12 mouse cellular contexts compared by ENCODE assay signal in the genomic region with DNA sequence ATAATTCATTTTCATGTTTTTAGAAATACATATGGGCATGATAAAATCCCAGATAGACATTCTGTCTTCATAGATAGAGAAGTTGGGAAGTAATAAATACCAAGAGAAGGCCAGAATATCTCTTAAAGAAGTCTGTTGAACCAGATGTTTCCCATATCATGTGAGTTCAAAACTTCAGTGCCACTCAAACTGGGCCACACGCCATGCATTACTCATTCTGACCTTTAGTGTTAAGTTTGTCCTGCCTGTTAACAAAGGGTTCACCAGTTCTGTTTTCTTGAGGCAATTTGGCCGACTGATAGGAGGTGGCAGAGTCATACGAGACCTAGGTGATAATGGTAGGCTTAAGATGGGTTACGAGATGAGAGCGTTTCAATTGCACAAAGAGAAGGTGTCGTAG.
DNase-seq lines count a peak whose midpoint lies in the region; ATAC-seq and TF ChIP-seq lines count a peak whose summit lies in the region.
"Had no signal": no experiment of that assay in that cellular context is flagged by ENCODE, and none has a peak within 500 bp of the region (broad histone marks: within the 10 kb centered on the region; RNA-seq: fewer than 3 reads in every experiment).

No protein-coding gene starts in this region.

- H3K4me2 ChIP-seq in liver, embryonic 13.5 days: peak overlapping the region; percentile 21; the same call in 1 of the 2 replicates
- H3K4me2 ChIP-seq: heart, embryonic 15.5 days had no signal

- intact Hi-C loops in gastrocnemius, adult 2 months (cut with DNase I): loop anchor here (1.0 to 5.0 kb wide), 3 partner anchors 71 to 598 kb away; a partner anchor contains a TSS

- H3K79me2 ChIP-seq in liver, adult 2 months (ENCODE audit: control insufficient read depth, insufficient read depth, low read length): peaks cover 2% of the 10 kb centered on the region; the same call in 1 of the 2 replicates

- H3K36me3 ChIP-seq in liver, adult 2 months (ENCODE audit: control insufficient read depth, insufficient read depth, low read length): no peaks in the 10 kb centered on the region
- H3K36me3 ChIP-seq in liver, embryonic 13.5 days: no peaks in the 10 kb centered on the region
- H3K36me3 ChIP-seq in hindbrain, embryonic 10.5 days: no peaks in the 10 kb centered on the region
- no peaks in the 10 kb centered on the region for H3K36me3 ChIP-seq in midbrain, embryonic 10.5 days
- H3K36me3 ChIP-seq: heart, embryonic 15.5 days had no signal

- no peak for TF ChIP-seq POLR2A in liver, adult 2 months (IDR thresholded peaks at IDR 0.05; ENCODE audit: extremely low read depth, insufficient read depth, low read length)

- WGBS in liver, adult 2 months: 55% methylated on average over 6 of the region's 6 CpGs
- 43% methylated on average over 6 of the region's 6 CpGs for WGBS in liver, embryonic 13.5 days (ENCODE audit: insufficient replicate concordance)
- WGBS in hindbrain, embryonic 10.5 days: 71% methylated on average over 6 of the region's 6 CpGs
- WGBS in midbrain, embryonic 10.5 days: 72% methylated on average over 6 of the region's 6 CpGs

- H3K27me3 ChIP-seq in liver, adult 2 months (ENCODE audit: control insufficient read depth, insufficient read depth, low read length): no peaks in the 10 kb centered on the region
- no peaks in the 10 kb centered on the region for H3K27me3 ChIP-seq in liver, embryonic 13.5 days
- no peaks in the 10 kb centered on the region for H3K27me3 ChIP-seq in hindbrain, embryonic 10.5 days (ENCODE audit: insufficient read depth, poor library complexity, severe bottlenecking)
- H3K27me3 ChIP-seq in midbrain, embryonic 10.5 days (ENCODE audit: low read depth, poor library complexity, severe bottlenecking): no peaks in the 10 kb centered on the region
- H3K27me3 ChIP-seq: heart, embryonic 15.5 days; megakaryocyte, embryonic 14.5 days had no signal

- no peak for DNase-seq in gastrocnemius, adult 2 months
- no peak for DNase-seq in gastrocnemius, adult 18-20 months (ENCODE audit: low spot score)
- peak; percentile 43 for DNase-seq in liver, adult 2 months (ENCODE audit: extremely low read depth, low read depth, low spot score)
- DNase-seq in liver: no peak
- DNase-seq in liver, embryonic 13.5 days: no peak
- DNase-seq in hindbrain, embryonic 10.5 days (ENCODE audit: low spot score): no peak
- DNase-seq in midbrain, embryonic 10.5 days (ENCODE audit: low spot score): no peak
- no peak for DNase-seq in ovary, postnatal 36 days (ENCODE audit: low spot score)

- peak overlapping the region; percentile 46; the same call in 1 of the 2 replicates for H3K27ac ChIP-seq in gastrocnemius, adult 2 months
- no peak overlapping the region for H3K27ac ChIP-seq in liver, adult 2 months (replicated peaks; ENCODE audit: insufficient read depth, low read depth, low read length)
- H3K27ac ChIP-seq in liver, embryonic 13.5 days: peak overlapping the region; percentile 58
- H3K27ac ChIP-seq in hindbrain, embryonic 10.5 days: no peak overlapping the region
- H3K27ac ChIP-seq in midbrain, embryonic 10.5 days (replicated peaks): no peak overlapping the region
- H3K27ac ChIP-seq: heart, embryonic 15.5 days had no signal

- H3K4me3 ChIP-seq in gastrocnemius, adult 2 months: peak overlapping the region; percentile 54
- no peak overlapping the region for H3K4me3 ChIP-seq in liver, adult 2 months (ENCODE audit: insufficient read depth, low read depth, low read length)
- no peak overlapping the region for H3K4me3 ChIP-seq in liver, embryonic 13.5 days (replicated peaks)
- H3K4me3 ChIP-seq in hindbrain, embryonic 10.5 days: no peak overlapping the region
- no peak overlapping the region for H3K4me3 ChIP-seq in midbrain, embryonic 10.5 days
- H3K4me3 ChIP-seq: erythroblast, embryonic 14.5 days; heart, embryonic 15.5 days; megakaryocyte, embryonic 14.5 days had no signal

- no peak overlapping the region for H3K9ac ChIP-seq in liver, adult 2 months (ENCODE audit: low read depth, low read length)
- no peak overlapping the region for H3K9ac ChIP-seq in liver, embryonic 13.5 days
- H3K9ac ChIP-seq: heart, embryonic 15.5 days had no signal

- no peaks in the 10 kb centered on the region for H3K9me3 ChIP-seq in liver, embryonic 13.5 days (replicated peaks)
- H3K9me3 ChIP-seq in hindbrain, embryonic 10.5 days: no peaks in the 10 kb centered on the region
- no peaks in the 10 kb centered on the region for H3K9me3 ChIP-seq in midbrain, embryonic 10.5 days (replicated peaks)
- H3K9me3 ChIP-seq: heart, embryonic 15.5 days had no signal

- H3K4me1 ChIP-seq in liver, adult 2 months (ENCODE audit: control insufficient read depth, insufficient read depth, low read length): peaks cover 12% of the 10 kb centered on the region
- peaks cover 60% of the 10 kb centered on the region for H3K4me1 ChIP-seq in liver, embryonic 13.5 days (replicated peaks)
- H3K4me1 ChIP-seq in hindbrain, embryonic 10.5 days (replicated peaks): peaks cover 29% of the 10 kb centered on the region
- peaks cover 12% of the 10 kb centered on the region for H3K4me1 ChIP-seq in midbrain, embryonic 10.5 days

- no peak for TF ChIP-seq CTCF in gastrocnemius, adult 2 months (IDR thresholded peaks at IDR 0.05)
- no peak for TF ChIP-seq CTCF in liver, adult 2 months (IDR thresholded peaks at IDR 0.05; ENCODE audit: low read depth, low read length)

- no peak for ATAC-seq in liver, embryonic 13.5 days (ENCODE audit: low read depth)
- ATAC-seq: forebrain, embryonic 16.5 days had no signal

Comparison
In these comparisons a context has a peak if more than half of its experiments do, and no peak if none do; other contexts are left out.
1. H3K27ac ChIP-seq: peak in gastrocnemius, adult 2 months (single experiment) and liver, embryonic 13.5 days (single experiment); none in liver, adult 2 months (single experiment), hindbrain, embryonic 10.5 days (single experiment) and midbrain, embryonic 10.5 days (single experiment).